Mouse (Mus musculus) lung, postnatal 0 days (tissue): ENCODE data around the gene Syvn1.

Source experiments
- CTCF ChIP-seq: IDR thresholded peaks from 2 replicates; pipeline ENCODE4 v1.5.1; 2016; ENCODE audit warnings: antibody characterized with exemption, mild to moderate bottlenecking
- EP300 ChIP-seq: IDR thresholded peaks from 2 replicates; pipeline ENCODE4 v1.6.1; 2016; ENCODE audit warnings: antibody characterized with exemption, mild to moderate bottlenecking, control low read depth

GRCm38 (mm10) chr19:6048681-6049410, 2.5 kb downstream of the Syvn1 start:
- TF ChIP-seq CTCF (no peak), EP300 (no peak)
